Mouse (Mus musculus): Measurements from ENCODE around the gene Miga2. TPM values are rescaled to one million over a fixed set of nuclear protein-coding genes. Genes with fewer than 3 reads are reported as not detected.

Miga2 gene
- total RNA-seq, 2 experiments from 2014 or later = 15.5 to 19.6 TPM

DNA sequence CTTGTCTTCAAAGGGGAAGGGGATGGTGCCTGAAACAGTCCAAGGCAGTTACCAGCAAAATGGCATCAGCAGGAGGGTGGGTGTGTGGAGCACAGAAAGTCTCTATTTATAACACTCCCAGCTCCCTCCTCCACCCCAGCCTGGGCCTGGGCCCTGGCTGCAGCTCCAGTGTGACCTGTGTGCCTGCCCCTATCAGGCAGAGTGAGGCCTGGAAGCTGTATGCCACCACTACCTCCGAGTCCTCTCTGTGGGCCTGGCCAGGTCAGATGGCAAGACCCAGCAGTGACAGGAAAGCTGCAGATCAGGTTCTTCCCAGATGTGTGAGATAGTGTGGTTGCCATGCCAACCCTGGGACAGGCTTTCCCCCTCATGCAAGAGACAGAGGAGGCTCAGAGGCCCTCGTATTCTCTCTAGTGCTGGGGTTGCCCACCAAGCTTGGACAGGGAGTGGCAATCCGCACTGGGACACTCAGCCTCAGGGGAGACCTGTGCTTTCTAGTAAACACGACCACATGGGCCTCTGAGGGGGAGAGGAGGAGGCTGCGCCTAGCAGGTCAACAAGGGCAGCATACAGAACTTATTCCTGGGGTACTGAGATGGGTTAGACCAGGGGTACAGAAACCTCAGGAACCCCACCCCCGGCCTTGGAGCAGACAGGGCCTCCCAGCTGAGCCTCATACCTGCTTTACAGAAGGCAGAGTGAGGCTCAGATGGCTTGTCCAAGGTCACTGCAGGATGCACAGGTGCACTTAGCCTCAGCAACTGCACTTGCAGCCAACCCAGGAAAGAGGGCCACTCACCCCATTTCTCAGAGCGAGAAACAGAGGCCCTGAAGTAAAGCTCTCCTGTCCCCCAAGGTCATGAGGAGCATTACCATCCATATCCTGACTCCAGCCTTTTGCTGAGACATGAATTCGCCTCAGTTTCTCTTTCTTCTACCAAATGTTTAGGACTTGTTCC, 6.2 kb upstream of the Miga2 start:
- DNase-seq = no peak
- intact Hi-C loops (cut with DNase I) = no loop called here

DNA sequence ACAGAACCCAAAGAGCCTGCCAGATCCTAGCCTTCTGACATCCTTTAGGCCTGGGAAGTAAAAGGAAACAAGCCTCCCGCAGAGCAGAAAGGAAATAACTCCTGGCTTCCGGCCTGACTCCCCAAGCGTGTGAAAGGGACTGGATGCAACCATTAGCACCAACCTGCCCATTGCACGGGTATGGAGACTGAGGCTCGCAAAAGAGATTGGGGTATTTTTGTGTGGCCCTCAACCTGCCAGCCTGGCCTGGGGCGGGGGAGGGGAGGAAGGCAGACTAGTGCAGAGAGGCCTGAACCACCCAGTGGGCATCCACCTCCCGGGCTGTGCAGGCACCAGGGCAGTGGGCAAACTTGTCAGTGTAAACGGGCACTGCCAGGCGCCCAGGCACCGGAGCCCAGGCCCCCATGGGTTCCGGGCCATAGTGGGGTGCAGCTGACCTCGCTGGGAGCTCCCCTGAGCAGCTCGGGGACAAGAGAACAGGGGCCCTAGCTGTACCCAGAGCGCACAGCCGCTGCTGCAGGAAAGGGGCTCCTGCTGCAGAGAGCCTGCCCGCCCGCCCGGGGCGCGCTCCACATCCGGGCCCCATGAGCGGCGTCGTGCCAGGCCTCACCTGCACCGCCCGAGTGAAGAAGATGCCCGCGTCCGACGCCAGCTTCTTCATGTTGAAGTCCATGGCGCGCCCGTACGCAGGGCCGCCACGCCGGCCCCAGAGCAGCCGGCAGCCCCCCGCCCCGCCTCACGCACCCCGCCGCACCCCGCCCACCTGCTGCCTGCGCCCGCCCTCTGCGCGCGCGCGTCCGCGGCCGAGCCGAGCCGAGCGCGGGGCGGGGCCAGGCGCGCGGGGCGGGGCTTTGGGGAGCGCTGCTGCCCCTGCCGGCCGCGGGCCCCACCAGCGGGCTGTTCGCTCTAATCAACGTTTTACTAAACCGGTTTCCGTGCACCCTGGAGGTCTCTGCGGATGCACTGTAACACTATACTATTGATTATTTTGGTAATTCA, 5.2 kb upstream of the Miga2 start, which contains the start of gene Sh3glb2:
Sh3glb2 (minus strand) TSS at position 805 of the 999 bp plus-strand sequence.
- intact Hi-C loops (cut with DNase I) = no loop called here

DNA sequence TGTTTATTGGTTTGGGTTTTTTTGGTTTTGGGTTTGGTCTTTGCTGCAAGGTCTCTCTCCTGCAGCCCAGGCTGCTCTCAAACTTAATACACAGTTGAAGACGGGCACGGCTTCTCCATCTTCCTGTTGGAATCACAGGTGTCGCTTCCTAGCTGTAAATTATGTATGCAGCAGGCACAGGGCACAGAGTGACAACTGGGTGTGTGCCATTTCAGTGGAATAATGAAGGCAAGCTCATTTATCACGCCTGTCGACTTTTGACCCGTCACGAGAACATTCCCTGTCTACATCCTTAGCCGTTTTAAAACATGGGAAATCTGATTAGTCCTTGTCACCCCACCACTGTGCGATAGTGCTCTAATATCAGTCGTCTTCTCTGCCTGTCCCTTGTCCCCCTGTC, 3.4 kb upstream of the Miga2 start:
- intact Hi-C loops (cut with DNase I) = no loop called here
- DNase-seq = no peak

More for the DNA sequence above, 5.2 kb upstream of the Miga2 start, which contains the start of gene Sh3glb2:
- DNase-seq = peak; percentile 73 to 81

DNA sequence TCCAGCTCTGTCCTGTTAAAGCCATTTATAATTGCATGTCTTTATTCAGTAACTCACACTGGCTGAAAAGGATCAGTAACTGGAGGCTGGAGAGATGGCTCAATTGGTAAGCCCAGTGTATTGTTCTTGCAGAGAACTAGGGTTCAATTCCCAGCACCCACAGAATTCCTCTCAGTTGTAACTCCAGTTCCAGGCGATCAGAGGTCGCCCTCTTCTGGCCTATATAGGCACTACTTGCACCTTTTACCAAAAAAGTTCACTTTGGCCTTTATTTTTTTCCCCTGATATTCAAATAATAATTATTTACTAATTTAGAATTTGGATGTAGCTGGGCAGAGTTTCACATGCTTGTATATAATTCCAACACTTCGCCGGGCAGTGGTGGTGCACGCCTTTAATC, 1.2 kb upstream of the Miga2 start:
- intact Hi-C loops (cut with DNase I) = no loop called here
- DNase-seq = no peak

DNA sequence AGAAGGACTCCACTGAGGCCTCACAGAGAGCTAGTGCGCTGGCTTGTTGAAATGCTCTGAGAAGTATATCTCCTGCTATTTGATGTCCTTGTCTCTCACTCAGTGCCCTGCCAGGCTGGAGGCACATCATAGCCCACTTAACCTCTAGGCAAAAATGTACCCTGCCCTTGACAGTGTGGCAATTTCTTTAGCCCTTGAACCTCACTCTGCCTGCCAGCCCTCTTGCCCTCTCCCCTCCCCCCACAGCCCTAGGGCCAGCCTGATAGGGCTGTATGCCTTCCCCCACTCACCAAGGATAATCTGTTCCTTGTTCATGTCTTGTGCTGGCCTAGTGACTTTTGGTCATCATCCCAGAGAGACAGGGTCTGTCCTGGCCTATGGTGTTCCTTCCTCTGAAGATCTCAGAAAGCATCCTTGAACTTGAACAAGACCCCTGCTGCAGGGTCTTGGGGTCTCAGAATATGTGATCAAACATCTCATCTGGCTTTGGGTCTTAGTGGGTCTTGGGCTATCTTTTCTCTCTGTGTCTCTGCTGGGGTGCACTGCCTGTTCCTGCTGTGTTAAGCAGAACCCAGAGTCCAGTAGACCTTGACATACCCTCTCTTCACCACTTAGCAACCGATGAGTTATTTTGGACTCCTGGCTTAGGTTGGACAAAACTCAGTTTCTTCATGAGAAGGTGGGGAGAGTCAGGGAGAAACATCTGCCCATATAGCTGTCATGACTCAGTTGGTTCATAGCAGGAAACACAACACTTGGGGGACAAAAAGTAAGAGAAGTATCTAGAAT, 1.4 kb downstream of the Miga2 start:
- DNase-seq = no peak
- intact Hi-C loops (cut with DNase I) = no loop called here

DNA sequence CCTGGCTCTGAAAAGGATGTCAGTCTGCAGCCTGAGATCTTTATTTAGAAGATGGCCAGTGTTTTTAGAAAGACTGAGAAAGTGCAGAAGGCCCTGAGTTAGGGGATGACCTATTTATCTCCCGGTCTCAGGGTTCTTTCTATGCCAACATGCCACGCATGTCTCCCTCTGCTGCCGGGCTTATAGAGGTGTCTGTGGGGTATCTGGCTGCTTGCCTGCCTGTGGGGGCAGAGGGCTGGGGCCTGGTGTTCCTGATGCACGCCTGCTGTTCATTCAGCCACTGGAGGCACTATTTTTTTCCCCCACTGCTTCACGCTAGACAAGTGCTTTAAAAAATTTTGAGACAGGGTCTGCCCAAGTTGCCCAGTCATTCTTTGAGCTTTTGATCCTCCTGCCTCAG, 2.2 kb downstream of the Miga2 start:
- DNase-seq = no peak
- intact Hi-C loops (cut with DNase I) = no loop called here

DNA sequence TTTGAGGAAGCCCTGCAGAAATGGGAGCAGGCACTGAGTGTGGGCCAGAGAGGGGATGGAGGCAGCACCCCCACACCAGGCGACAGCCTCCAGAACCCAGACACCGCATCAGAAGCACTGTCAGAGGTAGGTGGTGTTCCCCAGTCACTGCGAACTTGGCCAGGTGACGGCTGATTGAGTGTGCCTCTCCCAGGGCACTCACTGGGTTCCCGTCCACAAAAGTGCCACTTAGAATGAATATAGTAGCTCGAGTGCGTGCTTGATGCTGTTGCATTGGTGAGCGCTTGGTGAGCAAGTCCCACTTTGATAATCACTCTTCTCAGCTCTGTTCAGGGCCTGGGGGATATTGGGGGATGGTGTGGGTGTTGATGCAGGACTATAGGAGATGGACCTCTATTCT, 7.5 kb downstream of the Miga2 start:
- intact Hi-C loops (cut with DNase I) = no loop called here
- no peak for DNase-seq

DNA sequence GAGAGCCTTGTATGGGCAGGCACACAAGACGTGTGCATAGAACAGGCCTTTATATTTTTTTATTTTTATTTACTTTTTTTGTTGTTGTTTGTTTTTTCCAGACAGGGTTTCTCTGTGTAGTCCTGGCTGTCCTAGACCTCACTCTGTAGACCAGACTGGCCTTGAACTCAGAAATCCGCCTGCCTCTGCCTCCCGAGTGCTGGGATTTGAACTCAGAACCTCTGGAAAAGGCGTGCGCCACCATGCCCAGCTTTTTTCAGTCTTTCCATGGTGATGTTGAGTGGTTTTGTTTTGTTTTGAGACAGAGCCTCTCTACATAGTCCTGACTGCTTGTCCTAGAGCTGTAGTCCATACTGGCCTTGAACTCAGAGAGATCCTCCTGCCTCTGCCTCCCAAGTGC, 8.7 kb downstream of the Miga2 start:
- no peak for DNase-seq
- intact Hi-C loops (cut with DNase I) = no loop called here

DNA sequence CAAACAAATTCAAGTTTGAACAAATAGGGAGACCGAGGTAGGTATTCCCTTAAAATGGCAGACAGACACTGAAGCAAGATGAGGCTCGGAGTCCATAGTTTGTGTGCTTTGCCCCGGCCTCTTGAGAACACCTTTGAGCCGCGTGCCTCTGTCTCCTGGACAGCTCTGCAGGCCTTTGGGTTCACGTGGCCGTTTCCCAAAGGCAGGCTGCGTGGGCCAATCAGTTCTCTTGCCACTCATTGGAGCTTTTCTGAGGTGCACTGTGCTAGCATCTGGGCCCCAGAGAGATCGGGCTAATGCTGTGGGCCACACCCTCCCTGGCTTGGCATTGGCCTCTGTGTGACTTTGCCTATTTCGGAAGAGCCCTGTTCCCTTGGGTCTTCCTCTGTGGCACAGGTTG, 11.9 kb downstream of the Miga2 start:
- intact Hi-C loops (cut with DNase I) = no loop called here
- DNase-seq = no peak

DNA sequence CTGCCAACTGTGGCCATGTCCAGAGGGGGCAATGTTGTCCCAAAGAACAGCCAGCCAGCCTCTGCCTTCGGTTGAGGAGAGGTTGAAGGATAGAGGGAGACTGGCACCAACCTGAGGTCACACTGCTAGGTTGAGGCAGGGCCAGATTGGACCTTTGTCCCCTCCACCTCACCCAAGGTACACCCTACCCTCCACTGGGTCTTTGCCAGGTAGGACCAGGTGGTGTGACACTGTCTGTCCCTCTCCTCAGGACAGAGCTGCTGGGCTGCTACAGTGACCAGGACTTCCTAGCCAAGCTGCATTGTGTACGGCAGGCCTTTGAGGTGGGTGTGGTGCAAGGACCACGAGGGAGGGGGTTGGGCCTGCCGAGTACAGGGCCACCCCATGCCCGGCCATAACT, 13.7 kb downstream of the Miga2 start:
- intact Hi-C loops (cut with DNase I) = no loop called here
- DNase-seq = no peak

DNA sequence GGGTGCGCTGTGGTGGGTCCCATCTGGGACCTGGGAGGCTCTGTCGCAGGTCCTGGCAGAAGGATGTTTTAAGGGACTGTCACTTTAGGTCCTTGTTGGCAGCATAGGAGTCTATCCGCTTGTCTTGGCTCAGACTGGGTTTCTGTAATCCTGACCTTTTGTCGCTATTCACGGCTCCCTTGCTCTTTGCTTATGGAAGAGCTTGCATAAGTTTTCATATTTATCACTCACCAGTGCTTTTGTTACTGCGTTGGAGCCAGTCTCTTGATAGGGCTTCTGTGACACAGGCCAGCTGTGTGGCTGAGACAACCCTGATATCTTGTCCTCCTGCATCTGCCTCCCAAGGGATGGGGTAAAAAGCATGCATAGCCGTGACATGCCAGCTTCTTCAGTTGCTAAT, 15.3 kb downstream of the Miga2 start:
- no peak for DNase-seq
- intact Hi-C loops (cut with DNase I) = no loop called here

DNA sequence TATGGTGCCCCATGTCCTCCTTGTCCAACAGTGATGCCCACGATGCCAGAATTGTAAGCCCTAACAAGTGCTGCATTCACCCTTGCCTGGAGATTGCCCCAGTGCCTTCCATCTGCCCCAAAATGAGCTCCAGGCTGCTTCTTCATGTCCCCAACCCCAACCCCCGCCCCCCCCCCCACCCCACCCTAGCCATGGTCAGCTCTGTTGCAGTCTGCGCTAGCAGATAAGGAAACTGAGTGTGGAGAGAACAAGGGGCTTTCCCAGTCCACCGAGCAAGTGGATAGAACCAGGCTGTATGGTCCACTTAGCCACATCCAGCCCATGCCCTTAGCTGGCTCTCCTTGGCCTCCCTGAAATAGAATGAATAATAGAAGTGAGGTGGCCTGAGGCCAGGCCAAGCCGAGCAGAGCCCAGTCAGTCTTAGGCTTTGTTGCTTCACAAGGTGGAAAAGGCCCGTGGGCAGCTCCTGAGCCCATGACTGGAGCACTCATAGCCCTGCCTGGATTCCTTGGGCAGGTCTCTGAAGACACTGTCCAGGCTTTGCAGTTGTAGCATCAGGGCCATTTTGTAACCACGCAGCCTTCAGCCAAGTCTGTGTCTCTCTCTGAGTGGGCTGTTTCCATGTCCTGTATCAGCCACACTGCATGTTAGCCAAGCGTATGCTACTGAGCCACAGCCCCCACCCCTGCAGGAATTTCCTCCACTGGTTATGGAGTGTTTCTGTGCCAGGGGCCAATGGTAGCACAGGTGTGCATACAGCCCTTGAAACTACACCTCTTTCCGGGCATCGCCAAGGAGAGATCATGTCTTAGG, 16.7 kb downstream of the Miga2 start:
- DNase-seq = no peak
- intact Hi-C loops (cut with DNase I) = no loop called here

DNA sequence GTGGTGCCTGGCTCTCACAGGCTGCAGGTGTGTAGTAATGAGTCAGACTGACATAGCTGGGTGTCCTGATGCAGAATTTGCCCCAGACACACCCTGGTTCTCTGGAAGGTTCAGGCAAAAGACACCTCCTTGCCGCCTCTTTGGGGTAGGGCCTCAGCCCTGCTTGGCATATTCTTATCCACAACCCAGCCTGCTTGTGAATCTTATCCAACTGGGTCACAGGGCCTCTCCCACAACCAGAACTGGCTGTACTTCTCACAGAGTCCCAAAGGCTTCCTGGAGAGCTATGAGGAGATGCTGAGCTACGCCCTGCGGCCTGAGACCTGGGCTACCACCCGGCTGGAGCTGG, 17.3 kb downstream of the Miga2 start:
- no peak for DNase-seq
- intact Hi-C loops (cut with DNase I) = no loop called here

DNA sequence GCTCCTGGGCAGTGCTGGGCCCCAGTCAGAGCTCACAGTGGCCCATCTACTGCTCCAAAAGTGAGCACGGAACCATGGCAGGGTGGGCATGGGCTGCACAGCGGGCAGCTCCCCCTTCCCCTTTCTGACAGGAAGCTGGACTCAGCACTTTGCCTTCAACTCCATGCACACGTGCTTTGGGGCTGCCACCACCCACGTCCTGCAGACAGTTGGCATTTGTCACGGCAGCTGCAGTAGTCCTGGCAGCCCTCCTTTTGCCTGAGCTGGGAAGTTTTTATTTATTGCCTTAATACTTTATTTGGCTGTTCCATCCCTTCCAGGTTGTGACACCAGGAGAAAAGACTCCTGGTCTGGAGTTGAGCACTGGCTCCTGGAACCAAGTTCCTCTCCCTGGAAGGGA, 20.8 kb downstream of the Miga2 start:
- DNase-seq = no peak
- intact Hi-C loops (cut with DNase I) = no loop called here

DNA sequence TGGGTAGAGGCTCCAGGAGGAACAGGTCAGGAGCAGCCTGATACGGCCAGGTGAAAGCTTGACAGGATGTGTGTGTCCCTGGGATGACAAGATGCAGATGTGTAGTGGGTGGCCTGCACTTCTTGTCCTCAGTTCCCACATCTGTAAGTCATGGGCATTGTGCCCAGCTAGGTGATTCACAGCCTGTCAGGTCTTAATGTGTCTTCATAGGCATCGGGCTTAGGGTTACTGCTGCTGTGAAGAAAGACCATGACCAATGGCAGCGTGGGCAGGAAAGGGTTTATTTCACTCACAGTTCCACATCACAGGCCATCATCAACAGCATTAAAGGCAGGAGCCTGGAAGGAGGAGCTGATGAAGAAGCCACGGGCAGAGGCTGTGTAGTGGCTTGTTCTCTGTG, 21.6 kb downstream of the Miga2 start:
- no peak for DNase-seq
- intact Hi-C loops (cut with DNase I) = no loop called here

DNA sequence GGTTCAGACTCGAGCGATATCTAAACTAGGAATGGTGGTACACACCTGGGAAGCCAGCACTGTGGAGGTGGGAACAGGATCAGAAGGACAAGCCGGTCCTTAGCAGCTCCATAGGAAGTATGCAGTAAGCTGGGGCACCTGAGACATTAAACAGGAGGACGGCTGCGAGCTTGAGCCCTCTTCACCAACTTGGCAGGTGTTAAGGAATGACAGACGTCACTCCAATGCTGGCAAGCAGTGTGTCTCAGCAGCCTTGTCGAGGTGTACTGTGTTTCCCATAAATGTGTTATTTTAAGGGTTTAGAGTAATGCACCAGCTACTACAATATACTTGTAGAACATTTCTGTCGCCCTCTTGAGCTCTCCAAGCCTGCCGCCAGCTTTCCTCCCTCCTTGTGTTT, 22.9 kb downstream of the Miga2 start:
- DNase-seq = no peak
- intact Hi-C loops (cut with DNase I) = no loop called here

DNA sequence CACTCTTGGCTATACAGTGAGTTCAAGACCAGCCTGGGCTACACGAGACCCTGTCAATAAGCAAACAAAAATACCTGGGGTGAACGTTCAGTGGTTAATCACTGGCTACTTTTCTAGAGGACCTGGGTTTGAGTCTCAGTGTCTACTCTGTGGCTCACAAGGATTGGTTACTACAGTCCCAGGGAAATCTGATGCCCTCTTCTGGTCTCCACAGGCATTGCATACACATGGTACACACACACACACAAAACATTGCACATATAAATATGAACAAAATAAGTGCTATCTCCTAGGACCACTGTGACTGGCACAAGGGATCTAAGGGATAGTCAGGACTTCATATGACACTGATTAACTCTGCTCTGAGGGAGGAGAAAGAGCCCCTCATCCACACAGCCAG, 25.0 kb downstream of the Miga2 start:
- intact Hi-C loops (cut with DNase I) = no loop called here
- no peak for DNase-seq

DNA sequence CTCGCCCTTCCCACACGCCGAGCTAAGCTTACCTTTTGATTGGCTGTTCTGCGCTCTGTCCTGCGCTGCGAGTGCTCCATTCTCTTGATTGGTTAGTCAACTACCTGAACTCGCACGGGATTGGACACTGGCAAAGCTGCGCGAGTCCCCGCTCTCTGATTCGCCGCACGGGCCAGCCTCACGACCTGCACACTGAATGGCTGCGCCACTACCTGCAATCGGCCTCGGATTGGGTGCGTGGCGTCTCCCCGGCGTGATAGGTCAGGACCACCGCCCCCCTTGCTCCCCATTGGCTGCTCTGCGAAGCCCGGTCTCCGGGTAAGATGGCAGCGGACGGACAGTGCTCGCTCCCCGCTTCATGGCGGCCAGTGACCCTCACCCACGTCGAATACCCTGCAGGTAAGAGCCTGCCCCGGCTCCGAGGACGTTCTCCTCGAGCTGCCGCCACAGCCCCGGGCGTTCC, 28.1 kb downstream of the Miga2 start, which contains the start of gene Dolpp1:
Dolpp1 (plus strand) TSS at position 141 of the 463 bp plus-strand sequence.
- intact Hi-C loops (cut with DNase I) = no loop called here
- DNase-seq = peak; percentile 92 to 95

DNA sequence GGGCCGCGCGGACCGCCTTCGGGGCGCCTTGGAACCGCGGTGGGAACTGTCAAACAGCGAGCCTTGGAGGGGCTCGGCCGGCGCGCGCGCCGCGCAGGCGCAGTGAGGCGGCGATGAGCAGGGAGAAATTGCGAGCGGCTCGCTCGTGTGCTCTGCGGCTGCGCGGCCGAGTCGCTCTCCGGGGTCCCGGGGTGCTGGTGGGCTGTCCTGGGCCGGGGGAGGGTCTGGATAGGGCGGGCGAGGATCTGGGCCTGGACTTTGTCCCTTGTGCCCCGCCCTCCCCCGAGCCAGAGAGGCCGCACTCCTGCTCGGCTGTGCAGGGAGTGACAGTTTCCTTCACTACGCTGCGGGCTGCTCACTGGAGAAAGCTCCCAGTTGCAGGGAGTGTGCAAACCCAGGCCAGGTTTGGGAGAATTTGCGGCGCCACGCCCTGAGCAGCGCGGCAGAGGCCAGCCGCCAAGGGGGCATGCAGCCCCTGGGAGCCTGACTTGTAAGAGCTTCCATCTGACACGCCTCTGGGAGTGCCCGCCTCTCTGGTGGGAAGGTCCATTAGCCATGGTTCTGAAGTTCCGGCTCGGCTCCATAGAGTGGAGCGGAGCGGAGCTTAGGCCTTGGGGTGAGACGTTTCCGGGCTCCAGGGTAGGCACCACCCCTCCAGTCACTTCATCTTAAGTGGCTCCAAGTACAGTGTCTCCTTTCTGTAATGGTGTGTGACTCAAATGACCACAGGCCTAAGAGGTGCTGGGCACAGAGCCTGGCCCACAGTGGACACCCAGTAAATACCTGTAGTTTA, 28.7 kb downstream of the Miga2 start:
- intact Hi-C loops (cut with DNase I) = no loop called here
- peak; percentile 61 to 73 for DNase-seq
